Mouse (Mus musculus) embryonic facial prominence, embryonic 11.5 days (tissue): ENCODE results near the gene Ninl. TPM values are rescaled to one million over a fixed set of nuclear protein-coding genes. Genes with fewer than 3 reads are reported as not detected.

Experiments
- ATAC-seq: fragments of 200-750 bp; cut with Nextera tagmentation; replicated peaks from 2 replicates; pipeline ENCODE4 v1.8.0; 2017; ENCODE audit warnings: low read depth; ENCODE audit not compliant: insufficient number of reproducible peaks, low FRiP score, low TSS enrichment
- DNase-seq: peaks from one replicate; pipeline ENCODE4 v3.0.0-alpha.2; 2015; ENCODE audit warnings: low spot score
- H3K27ac ChIP-seq: fragments of 300-500 bp; sonication (generic); replicated peaks from 2 replicates; pipeline ENCODE4 v1.5.1; 2014; ENCODE audit warnings: mild to moderate bottlenecking, low read depth, low read length, control low read depth
- H3K27me3 ChIP-seq: fragments of 300-500 bp; sonication (generic); 2 replicates; pipeline ENCODE4 v1.6.1; 2014; ENCODE audit warnings: mild to moderate bottlenecking, low read length, moderate library complexity, mixed read lengths; ENCODE audit not compliant: control insufficient read depth, insufficient read depth
- H3K36me3 ChIP-seq: fragments of 300-500 bp; sonication (generic); replicated peaks from 2 replicates; pipeline ENCODE4 v1.6.1; 2014; ENCODE audit warnings: low read depth, mild to moderate bottlenecking, low read length, moderate library complexity, mixed read lengths; ENCODE audit not compliant: control insufficient read depth, insufficient read depth
- H3K4me1 ChIP-seq: fragments of 300-500 bp; sonication (generic); 2 replicates; pipeline ENCODE4 v1.6.1; 2014; ENCODE audit warnings: low read length, mixed read lengths; ENCODE audit not compliant: control insufficient read depth, insufficient read depth
- H3K4me2 ChIP-seq: fragments of 300-500 bp; sonication (generic); 2 replicates; pipeline ENCODE4 v1.6.1; 2014; ENCODE audit warnings: low read depth, mild to moderate bottlenecking, control low read depth, low read length, moderate library complexity
- H3K4me3 ChIP-seq: fragments of 300-500 bp; sonication (generic); 2 replicates; pipeline ENCODE4 v1.5.1; 2014; ENCODE audit warnings: low read depth, low read length, control low read depth
- H3K9ac ChIP-seq: fragments of 300-500 bp; sonication (generic); replicated peaks from 2 replicates; pipeline ENCODE4 v1.6.1; 2014; ENCODE audit warnings: mild to moderate bottlenecking, control low read depth, low read length
- H3K9me3 ChIP-seq: fragments of 300-500 bp; sonication (generic); replicated peaks from 2 replicates; pipeline ENCODE4 v1.6.1; 2016; ENCODE audit warnings: mild to moderate bottlenecking, low read length, inconsistent platforms, mixed read lengths; ENCODE audit not compliant: control insufficient read depth
- WGBS: fragments of 180-500 bp; shearing (Covaris S2); extraction: QIAGEN DNeasy Blood & Tissue Kit; methylation state at CpG from one replicate; pipeline ENCODE4 v1.1.7; 2014; 5-methylcytosine and 5-hydroxymethylcytosine counted together
- polyA plus RNA-seq: library from polyadenylated mRNA; unstranded; fragments of >200 nt; fragmentation: Nextera tagmentation; extraction: Ambion mirVana; gene quantifications from 2 replicates; pipeline ENCODE4 v1.2.1, GENCODE M21; 2014

Ninl gene
- polyA plus RNA-seq, 1 experiment from 2014 or later = 9.0 TPM

DNA sequence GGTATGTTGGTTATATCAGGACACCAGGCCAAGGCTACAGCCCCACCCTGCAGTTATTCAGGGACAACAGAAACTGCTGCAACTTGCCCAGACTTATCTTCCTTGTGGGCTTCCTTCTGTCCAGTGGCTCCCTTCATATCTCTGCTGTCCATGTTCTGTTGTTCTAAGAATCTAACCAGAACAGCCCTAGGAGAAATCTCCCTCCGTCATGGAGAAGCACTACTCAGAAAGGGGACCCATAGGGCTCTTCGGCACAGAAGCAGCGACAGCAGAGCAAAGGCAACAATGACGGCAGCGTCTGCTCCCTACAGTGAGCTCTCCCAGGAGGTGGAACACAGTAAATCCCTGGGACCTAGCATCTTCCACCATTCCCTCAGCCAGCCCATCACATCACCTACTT, 62.3 kb downstream of the Ninl start:
- ATAC-seq (no peak), DNase-seq (no peak)
- Histone ChIP-seq H3K9me3 (no peaks in the 10 kb centered on the region), H3K27ac (no peak overlapping the region), H3K4me2 (no peak overlapping the region), H3K4me3 (no peak overlapping the region), H3K9ac (no peak overlapping the region), H3K27me3 (no peaks in the 10 kb centered on the region), H3K4me1 (no peaks in the 10 kb centered on the region), H3K36me3 (peaks cover 5% of the 10 kb centered on the region; the same call in 1 of the 2 replicates)
- 86% methylated on average over 5 of the region's 5 CpGs for WGBS

DNA sequence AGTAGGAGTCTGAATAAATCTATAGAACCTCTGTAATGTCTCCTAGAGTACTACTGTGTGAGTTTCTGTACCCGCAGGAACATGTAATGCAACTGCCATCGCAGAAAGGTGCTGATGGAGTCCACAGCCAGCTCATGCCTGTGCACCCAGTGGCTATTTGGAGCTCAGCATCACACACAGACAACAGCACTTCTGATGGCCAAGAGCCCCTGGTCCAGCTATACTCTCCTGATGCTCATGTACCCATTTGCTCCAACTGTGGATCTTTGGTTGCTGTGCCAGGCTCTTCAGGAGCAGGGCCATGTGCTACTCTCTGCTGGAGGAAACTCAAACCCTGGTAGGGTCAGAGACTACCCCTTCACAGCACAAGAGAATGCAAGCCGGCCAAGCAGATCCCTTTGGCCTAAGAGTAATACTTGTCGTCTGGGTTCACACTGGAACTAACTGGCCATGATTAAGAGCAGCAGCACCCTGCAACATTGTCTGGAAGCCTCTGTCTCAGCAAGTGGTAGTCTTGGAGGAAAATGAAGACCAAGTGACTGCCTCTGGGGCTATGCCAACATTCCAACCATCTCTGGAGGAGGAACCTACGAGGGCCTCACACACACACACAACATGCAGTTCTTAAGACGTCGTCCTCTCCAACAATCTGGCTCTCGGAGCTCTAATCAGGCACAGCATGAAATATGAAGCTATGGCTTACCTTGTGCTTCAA, 65.6 kb downstream of the Ninl start:
- ATAC-seq (no peak), DNase-seq (no peak)
- H3K9me3 ChIP-seq = no peaks in the 10 kb centered on the region
- peaks cover 5% of the 10 kb centered on the region for H3K36me3 ChIP-seq
- no peaks in the 10 kb centered on the region for H3K4me1 ChIP-seq
- no peak overlapping the region for H3K27ac ChIP-seq
- H3K9ac ChIP-seq = no peak overlapping the region
- H3K4me3 ChIP-seq = no peak overlapping the region
- H3K4me2 ChIP-seq = no peak overlapping the region
- H3K27me3 ChIP-seq = no peaks in the 10 kb centered on the region
- 92% methylated on average over 8 of the region's 8 CpGs for WGBS

DNA sequence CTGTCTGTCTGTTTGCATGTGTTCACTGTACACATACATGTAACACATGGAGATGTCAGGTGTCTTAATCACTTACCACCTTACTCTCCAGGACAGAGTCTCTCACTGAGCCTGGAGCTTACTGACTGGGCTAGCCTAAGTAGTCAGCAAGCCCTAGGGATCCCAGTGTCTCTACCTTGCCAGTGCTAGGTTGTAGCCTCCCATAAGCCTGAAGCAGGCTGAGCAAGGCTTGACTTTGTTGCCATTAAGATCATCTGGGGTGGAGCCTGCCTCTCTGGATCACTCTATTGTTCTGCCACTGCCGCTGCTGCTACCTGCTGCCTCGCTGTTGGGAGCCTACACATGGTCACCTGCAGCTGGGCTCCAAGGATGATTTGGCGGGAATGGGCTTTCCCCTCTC, 66.5 kb downstream of the Ninl start:
- H3K27me3 ChIP-seq = no peaks in the 10 kb centered on the region
- no peaks in the 10 kb centered on the region for H3K4me1 ChIP-seq
- H3K27ac ChIP-seq = no peak overlapping the region
- H3K9ac ChIP-seq = no peak overlapping the region
- H3K4me3 ChIP-seq = no peak overlapping the region
- no peak for ATAC-seq
- H3K9me3 ChIP-seq = no peaks in the 10 kb centered on the region
- WGBS = 83% methylated on average over 3 of the region's 3 CpGs
- H3K4me2 ChIP-seq = no peak overlapping the region
- peaks cover 5% of the 10 kb centered on the region for H3K36me3 ChIP-seq
- no peak for DNase-seq

DNA sequence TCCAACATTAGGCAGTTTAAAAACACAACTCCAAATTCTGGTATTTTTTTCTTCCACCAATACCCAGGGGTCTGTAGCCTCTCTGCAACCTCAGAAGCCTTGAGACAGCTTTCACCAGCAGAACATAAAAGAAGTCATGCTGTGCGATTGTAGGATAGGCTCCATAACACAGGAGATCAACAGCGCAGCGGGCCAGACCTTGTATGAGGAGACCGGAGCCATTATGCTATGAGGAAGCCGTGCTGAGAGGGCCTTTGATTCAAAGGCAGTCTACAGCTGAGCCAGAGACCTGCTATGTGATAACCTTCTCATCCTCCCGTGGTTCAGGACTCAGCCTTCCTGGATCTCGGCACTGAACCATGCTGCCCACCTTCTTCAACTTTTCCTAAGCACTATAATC, 67.3 kb downstream of the Ninl start:
- DNase-seq (no peak), ATAC-seq (no peak)
- Histone ChIP-seq H3K27me3 (no peaks in the 10 kb centered on the region), H3K4me1 (no peaks in the 10 kb centered on the region), H3K4me3 (no peak overlapping the region), H3K4me2 (no peak overlapping the region), H3K27ac (no peak overlapping the region), H3K9me3 (no peaks in the 10 kb centered on the region), H3K9ac (no peak overlapping the region), H3K36me3 (peaks cover 5% of the 10 kb centered on the region)
- 91% methylated on average over 7 of the region's 7 CpGs for WGBS

DNA sequence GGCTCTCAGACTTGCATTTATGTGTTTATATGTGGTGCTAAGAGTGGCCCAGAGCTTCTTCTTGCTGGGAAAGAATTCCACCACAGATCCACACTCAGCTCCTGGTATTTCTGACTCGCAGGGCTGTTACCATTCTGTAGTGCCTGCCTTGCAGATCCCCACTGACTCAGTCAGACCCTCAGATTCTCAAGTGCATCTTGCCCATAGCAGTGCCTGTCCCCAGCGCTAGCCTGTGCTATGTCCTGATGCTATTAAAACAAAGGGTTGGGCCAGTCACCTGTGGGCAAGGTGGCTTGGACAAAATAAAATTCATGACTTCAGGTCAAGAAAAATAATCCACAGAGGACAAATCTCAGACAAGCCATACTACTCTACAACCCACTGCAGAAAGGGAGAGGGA, 70.0 kb downstream of the Ninl start:
- 95% methylated on average over 2 of the region's 2 CpGs for WGBS
- DNase-seq (no peak), ATAC-seq (no peak)
- Histone ChIP-seq H3K4me1 (no peaks in the 10 kb centered on the region), H3K27me3 (no peaks in the 10 kb centered on the region), H3K9ac (no peak overlapping the region), H3K9me3 (no peaks in the 10 kb centered on the region), H3K4me2 (no peak overlapping the region), H3K27ac (no peak overlapping the region), H3K4me3 (no peak overlapping the region), H3K36me3 (peaks cover 2% of the 10 kb centered on the region)

DNA sequence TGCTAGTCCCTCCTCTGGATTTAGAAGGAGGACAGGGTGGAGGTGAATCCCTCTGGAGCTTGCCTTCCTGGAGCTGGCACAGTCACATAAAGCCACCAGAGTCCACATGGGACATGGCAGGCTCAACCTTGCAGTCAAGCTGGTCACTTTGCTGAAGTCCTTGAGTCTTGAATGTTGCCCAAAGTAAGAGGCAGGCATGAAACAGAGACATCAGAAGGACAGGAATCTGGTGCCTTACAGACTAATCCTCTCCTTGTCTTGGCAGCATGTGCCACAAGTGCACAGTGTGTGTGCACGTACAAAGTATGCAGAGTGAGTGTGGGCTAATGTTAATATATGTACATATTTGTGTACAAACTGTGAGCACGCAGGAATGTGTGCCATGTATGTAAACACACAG, 71.7 kb downstream of the Ninl start:
- no peaks in the 10 kb centered on the region; the same call in 1 of the 2 replicates for H3K36me3 ChIP-seq
- 92% methylated on average over 2 of the region's 2 CpGs for WGBS
- DNase-seq = no peak

DNA sequence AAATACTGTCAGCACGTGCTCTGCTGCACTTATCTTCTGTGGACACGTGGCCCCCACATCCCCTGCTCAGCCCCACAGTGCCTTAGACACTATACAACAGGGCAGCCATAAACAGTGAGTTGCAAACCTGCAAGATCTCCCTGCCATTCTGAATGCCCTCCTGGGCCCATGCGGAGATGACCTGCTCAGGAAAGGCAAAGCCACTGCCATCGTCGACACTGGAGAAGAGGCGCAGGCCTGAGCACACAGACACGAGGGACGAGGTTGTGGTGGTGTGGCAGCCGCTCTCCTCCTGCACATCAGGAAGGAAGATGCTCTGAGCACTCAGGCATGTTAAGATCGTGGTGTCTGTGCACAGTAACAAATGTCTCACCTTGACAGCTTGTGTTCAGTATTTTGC, 73.2 kb downstream of the Ninl start:
- no peak overlapping the region for H3K4me3 ChIP-seq
- no peaks in the 10 kb centered on the region for H3K4me1 ChIP-seq
- H3K36me3 ChIP-seq = no peaks in the 10 kb centered on the region; the same call in 1 of the 2 replicates
- DNase-seq (no peak), ATAC-seq (no peak)
- H3K27me3 ChIP-seq = no peaks in the 10 kb centered on the region
- no peak overlapping the region for H3K9ac ChIP-seq
- no peak overlapping the region for H3K27ac ChIP-seq
- no peaks in the 10 kb centered on the region for H3K9me3 ChIP-seq
- H3K4me2 ChIP-seq = no peak overlapping the region
- 95% methylated on average over 10 of the region's 10 CpGs for WGBS

More for the DNA sequence above, 71.7 kb downstream of the Ninl start:
- Histone ChIP-seq H3K27ac (no peak overlapping the region), H3K27me3 (no peaks in the 10 kb centered on the region), H3K4me2 (no peak overlapping the region), H3K4me1 (no peaks in the 10 kb centered on the region), H3K9me3 (no peaks in the 10 kb centered on the region), H3K4me3 (no peak overlapping the region), H3K9ac (no peak overlapping the region)
- ATAC-seq = no peak

DNA sequence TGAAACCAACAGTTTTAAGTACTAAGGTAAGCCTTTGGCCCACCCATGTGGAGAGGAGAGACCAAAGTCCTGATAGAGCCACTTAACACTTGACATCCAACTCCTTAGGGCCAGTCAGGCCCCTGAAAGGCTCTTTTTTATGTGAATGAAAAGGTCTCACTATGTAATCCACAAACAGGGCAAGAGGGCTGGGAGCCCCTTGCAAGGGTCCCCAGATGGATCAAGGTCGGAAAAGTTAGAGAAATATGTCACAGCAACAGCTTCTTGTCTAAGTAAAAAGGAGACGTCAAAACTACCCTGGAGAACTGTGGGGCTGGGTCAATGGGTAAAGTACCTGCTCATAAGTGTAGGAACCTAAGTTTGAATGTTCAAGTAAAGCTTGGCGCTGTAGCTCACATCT, 74.5 kb downstream of the Ninl start:
- Histone ChIP-seq H3K9me3 (no peaks in the 10 kb centered on the region), H3K27ac (no peak overlapping the region), H3K4me2 (no peak overlapping the region), H3K4me1 (no peaks in the 10 kb centered on the region), H3K36me3 (no peaks in the 10 kb centered on the region; the same call in 1 of the 2 replicates), H3K9ac (no peak overlapping the region), H3K27me3 (no peaks in the 10 kb centered on the region), H3K4me3 (no peak overlapping the region)
- 87% methylated on average over 3 of the region's 3 CpGs for WGBS
- ATAC-seq (no peak), DNase-seq (no peak)
